Mouse (Mus musculus) testis, adult 2 months (tissue): ENCODE results near the gene Stpg3.

Source experiments
- CTCF ChIP-seq: fragments of 200-500 bp; IDR thresholded peaks from 2 replicates; pipeline ENCODE4 v1.5.1; 2012; ENCODE audit warnings: low read depth, mild to moderate bottlenecking, inconsistent platforms, low read length, moderate library complexity; ENCODE audit not compliant: control insufficient read depth, insufficient read depth, insufficient replicate concordance
- POLR2A ChIP-seq: fragments of 200-500 bp; IDR thresholded peaks from 2 replicates; pipeline ENCODE4 v1.6.1; 2012; ENCODE audit warnings: low read depth, mild to moderate bottlenecking, inconsistent platforms, low read length, moderate library complexity; ENCODE audit not compliant: control insufficient read depth

DNA sequence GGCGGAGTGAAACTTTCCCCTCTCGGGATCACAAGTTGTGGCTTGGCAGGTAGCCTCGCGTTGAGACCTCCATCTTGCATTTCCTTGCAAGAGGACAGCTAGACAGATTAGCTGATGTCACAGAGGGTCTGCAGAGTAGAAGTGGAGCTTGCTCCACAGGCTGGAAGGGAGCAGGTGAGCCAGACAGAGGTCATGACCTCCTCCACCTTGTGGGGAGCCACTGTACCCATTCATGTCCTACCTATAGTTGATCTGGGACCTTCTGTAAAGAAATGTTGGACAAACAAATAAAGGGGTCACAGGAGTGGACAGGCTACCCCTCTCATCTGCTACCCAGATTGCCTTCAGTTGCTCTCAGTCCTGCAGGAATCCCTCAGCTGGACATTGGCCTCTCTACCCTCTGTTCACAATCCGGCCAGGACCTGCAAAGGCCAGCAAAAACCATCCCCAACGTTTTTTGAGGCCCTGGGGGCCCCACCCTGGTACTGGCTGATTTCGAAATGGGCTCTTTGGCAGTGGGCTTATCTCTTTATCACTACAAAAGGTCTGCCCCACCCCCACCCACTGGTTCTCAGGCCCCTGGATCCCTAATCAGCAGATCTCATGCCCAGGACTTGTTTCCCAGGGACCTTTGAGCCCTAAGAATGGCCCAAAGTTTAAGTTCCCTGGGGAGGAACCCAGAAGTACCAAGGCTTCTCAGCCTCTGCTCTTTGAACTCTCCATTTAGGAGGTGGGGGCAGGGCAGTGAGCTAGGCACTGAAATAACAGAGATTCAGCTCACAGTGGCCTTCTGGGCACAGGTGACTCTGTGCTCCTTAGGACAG lies 39.4 kb downstream of the Stpg3 start:
- TF ChIP-seq CTCF (no peak), POLR2A (no peak)
